Mouse (Mus musculus) layer of hippocampus, adult 9-11 months (tissue): ENCODE data around the gene 1700028K03Rik.

Experiments
- DNase-seq: peaks from one replicate; pipeline ENCODE4 v3.0.0; 2022

1700028K03Rik gene

DNA sequence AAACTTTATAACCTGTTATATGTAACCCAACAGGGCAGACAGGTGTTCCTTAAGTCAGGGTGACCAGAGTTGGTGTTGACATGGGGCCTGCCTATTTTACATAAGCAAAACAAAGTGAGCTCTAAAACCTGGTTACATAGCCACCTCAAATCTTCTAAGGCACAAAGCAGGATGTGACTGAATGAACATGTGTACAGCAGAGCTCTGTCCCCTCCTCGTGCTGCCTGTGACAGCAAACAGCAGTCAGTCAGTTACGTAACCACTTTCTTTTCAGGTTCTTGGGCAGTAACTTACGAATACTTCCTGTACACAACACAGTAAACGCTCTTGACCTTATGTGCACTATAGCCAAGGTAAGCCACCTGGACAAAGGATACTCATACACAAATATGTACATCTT is 11.4 kb downstream of the 1700028K03Rik start:
- no peak for DNase-seq

- no peak for DNase-seq
Observed at GRCm38 (mm10) chr5:107547955-107548354, 13.4 kb downstream of the 1700028K03Rik start.

DNA sequence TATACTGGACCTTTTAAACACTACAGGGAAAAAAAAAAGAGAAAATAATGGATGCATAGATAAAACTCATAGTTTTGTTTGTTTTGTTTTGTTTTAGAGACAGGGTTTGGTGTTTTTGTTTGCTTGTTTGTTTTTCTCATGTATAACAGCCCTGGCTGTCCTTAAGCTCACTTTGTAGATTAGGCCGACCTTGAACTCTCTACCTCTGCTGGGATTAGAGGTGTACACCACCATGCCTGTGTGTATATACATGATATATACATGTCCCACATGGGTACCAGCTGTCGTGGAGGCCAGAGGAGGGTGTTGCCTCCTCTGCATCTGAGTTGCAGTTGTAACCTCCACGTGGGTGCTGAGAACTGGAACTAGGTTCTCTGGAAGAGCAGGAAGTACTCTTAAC is 13.9 kb downstream of the 1700028K03Rik start:
- no peak for DNase-seq

GRCm38 (mm10) chr5:107554336-107554735 is 19.8 kb downstream of the 1700028K03Rik start:
- DNase-seq = no peak

DNA sequence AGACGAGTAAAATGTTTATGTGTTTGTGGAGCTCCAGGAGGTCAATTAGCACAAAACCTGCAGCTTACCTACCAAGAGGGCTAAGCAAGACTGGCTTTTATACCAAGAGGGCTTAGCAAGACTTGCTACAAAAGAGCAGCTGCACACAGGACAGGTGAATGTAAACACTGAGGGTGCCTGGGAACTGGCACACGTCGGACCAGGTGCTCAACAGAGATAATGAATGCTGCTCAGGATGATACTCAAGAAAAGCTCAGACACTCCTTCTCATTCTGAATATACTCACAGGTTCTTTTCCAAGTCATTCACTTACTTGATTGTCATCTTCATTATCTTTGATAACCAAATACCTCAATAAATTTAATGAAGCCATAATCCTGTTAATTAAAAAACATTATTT is 22.5 kb downstream of the 1700028K03Rik start:
- no peak for DNase-seq

DNA sequence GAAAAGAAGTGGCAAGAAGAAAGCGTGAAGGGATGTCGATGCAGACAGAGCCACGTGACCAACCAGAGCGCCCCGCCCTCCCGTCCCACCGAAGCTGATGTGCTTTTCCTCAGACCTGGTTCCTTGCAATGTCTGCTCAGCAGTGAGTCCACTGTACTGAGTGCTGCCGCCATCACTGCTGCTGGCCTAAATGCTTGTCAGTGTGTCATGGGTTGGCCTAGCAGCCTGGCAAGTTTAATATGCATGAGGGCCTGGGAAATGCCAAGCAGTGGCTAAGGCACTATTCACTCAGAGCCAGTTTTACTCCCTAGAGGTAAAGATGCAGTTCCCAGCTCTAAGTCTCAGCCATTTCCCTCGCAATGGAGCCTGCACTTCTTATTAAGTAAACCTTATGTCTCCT is 34.6 kb downstream of the 1700028K03Rik start:
- DNase-seq = peak; percentile 14

DNA sequence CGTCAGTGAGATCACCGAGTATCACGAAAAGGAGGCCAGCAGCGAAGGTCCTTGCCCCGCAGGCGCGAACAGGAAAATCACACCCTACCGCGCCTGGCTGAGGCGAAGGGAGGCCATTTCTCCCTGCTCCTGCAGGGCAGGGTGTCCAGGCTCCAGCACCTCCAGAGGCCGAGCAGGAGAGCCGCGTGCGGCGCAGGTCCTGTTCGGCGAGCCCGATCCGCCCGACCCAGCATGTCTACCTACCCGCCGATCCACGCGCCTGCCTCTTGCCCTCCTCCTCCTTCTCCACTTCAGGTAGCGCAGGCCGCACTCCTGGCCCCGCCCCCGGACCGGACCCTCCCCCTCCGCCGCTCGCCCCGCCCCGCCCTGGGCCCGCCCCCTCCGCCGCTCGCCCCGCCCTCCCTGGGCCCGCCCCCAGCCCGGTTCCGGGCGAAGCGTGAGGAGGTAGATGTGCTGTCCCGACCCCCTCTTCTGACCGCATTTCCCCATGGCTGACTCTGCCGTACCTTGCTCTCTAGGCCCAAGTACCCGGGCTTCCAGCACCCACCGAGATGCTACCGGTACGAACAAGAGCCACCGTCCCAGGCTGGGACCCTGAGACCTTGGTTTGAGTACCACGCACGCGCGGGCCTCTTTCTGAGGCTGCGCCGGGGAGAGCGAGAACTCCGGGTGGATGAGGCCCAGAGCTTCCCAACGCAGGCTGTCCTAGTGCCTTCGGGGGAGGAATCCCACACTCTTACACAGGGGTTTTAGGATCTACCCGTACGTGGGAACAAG is 63.0 kb downstream of the 1700028K03Rik start, which contains the start of the genes Rpap2 and Glmn:
TSS of gene Rpap2 (plus strand) at position 73 of the 777 bp plus-strand sequence.
TSS of gene Glmn (minus strand) at position 588 of the 777 bp plus-strand sequence.
- peak; percentile 81 for DNase-seq

DNA sequence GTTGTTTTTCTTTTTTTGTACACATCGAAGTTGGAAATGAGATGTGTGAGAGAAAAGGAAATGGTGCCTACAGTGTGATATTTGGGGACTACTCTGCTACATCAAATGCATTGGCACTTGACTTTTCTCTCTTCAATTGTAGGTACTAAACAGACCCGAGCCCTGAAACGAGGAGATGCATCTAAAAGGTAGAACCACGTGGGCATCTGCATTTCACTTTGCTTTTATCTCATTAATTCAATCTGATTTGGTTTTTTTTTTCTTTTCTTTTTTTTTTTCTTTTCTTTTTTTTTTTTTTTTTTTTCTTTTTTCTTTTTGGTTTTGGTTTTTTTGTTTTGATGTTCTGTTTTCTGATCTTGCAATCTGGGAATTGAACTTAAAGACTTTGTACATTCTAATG is 63.9 kb downstream of the 1700028K03Rik start:
- no peak for DNase-seq
